Mouse (Mus musculus): Measurements from ENCODE around the gene Plekhm3.

DNA sequence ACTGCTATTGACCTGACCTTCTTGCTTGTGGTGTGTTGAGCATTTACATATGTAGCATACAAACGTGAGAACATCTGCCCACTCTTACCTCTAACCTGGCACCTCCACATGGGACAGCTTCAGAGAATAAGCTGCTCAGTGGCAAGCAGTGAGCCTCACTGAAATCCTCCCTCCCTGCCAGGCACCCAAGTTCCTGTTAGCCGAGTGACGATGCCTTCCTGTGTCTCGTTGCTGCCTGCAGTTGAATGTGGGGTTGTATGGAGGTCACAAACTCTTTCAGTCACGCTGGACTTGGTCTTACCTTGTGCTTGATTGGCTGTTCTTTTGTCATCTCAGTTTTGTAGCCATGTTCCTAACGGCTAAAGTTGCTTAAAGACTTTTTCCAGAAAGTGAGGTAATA, 133.1 kb downstream of the Plekhm3 start:
- TF ChIP-seq CTCF (IDR thresholded peaks at IDR 0.05; ENCODE audit: insufficient read depth, low read length) (no peak), POLR2A (IDR thresholded peaks at IDR 0.05; ENCODE audit: borderline replicate concordance, extremely low read depth, low read depth, low read length) (no peak)

Data from lung, adult 2 months (tissue).